9 mouse cellular contexts compared by ENCODE assay signal in genomic region chr5:105428265-105428974, GRCm38 (mm10). TPM values are rescaled to one million over a fixed set of nuclear protein-coding genes. Genes with fewer than 3 reads are reported as not detected.
DNase-seq lines count a peak whose midpoint lies in the region; ATAC-seq and TF ChIP-seq lines count a peak whose summit lies in the region.
"Had no signal": no experiment of that assay in that cellular context is flagged by ENCODE, and none has a peak within 500 bp of the region (broad histone marks: within the 10 kb centered on the region; RNA-seq: fewer than 3 reads in every experiment).

No protein-coding gene starts in this region.

- TF ChIP-seq CTCF in hindbrain, postnatal 0 days (IDR thresholded peaks at IDR 0.05; ENCODE audit: low read depth), result no peak

- peak overlapping the region; percentile 16; the same call in 1 of the 2 replicates for H3K4me2 ChIP-seq in hindbrain, postnatal 0 days (ENCODE audit: low read depth, low read length)
- H3K4me2 ChIP-seq in hindbrain, embryonic 12.5 days (replicated peaks), result no peak overlapping the region
- H3K4me2 ChIP-seq: liver, embryonic 13.5 days had no signal

- H3K9ac ChIP-seq in hindbrain, postnatal 0 days (replicated peaks; ENCODE audit: low read length), result no peak overlapping the region
- no peak overlapping the region for H3K9ac ChIP-seq in hindbrain, embryonic 12.5 days
- H3K9ac ChIP-seq: liver, embryonic 13.5 days had no signal

- H3K36me3 ChIP-seq in hindbrain, postnatal 0 days (ENCODE audit: insufficient read depth, low read length), result no peaks in the 10 kb centered on the region
- H3K36me3 ChIP-seq in hindbrain, embryonic 12.5 days, result peaks cover 5% of the 10 kb centered on the region; the same call in 1 of the 2 replicates

- no peaks in the 10 kb centered on the region for H3K27me3 ChIP-seq in hindbrain, postnatal 0 days (ENCODE audit: insufficient read depth, low read length)
- no peaks in the 10 kb centered on the region for H3K27me3 ChIP-seq in hindbrain, embryonic 12.5 days
- H3K27me3 ChIP-seq: liver, embryonic 13.5 days had no signal

- peak; percentile 51 for DNase-seq in hindbrain, postnatal 0 days (ENCODE audit: low spot score)
- DNase-seq in adrenal gland, postnatal 10 days, result peak; percentile 88
- peak; percentile 64 to 75 for DNase-seq in cerebellum, postnatal 10 days
- DNase-seq in kidney, postnatal 4 days, result peak; percentile 23 to 57
- no peak for DNase-seq in left cerebral cortex, adult 18-20 months (ENCODE audit: low spot score in 2 of 2)
- no peak for DNase-seq in embryo, embryonic 11 days
- DNase-seq: liver, embryonic 13.5 days had no signal

- peak overlapping the region; percentile 54 for H3K27ac ChIP-seq in hindbrain, postnatal 0 days
- no peak overlapping the region for H3K27ac ChIP-seq in hindbrain, embryonic 12.5 days
- H3K27ac ChIP-seq: liver, embryonic 13.5 days had no signal

- 44% methylated on average over 12 of the region's 12 CpGs for WGBS in hindbrain, postnatal 0 days
- 73% methylated on average over 12 of the region's 12 CpGs for WGBS in hindbrain, embryonic 12.5 days

- no peaks in the 10 kb centered on the region for H3K9me3 ChIP-seq in hindbrain, postnatal 0 days (ENCODE audit: low read length)
- H3K9me3 ChIP-seq in hindbrain, embryonic 12.5 days (replicated peaks), result 0 out of 2 replicates have a peak, but pooled peaks cover 6% of the 10 kb centered on the region
- H3K9me3 ChIP-seq: liver, embryonic 13.5 days had no signal

- peaks cover 6% of the 10 kb centered on the region; the same call in 1 of the 2 replicates for H3K4me1 ChIP-seq in hindbrain, postnatal 0 days (ENCODE audit: insufficient read depth, low read length)
- peaks cover 3% of the 10 kb centered on the region; the same call in 1 of the 2 replicates for H3K4me1 ChIP-seq in hindbrain, embryonic 12.5 days

- ATAC-seq in hindbrain, postnatal 0 days, result peak; percentile 82
- no peak for ATAC-seq in hindbrain, embryonic 12.5 days (ENCODE audit: low FRiP score)
- ATAC-seq in monocyte, adult 5-6 weeks (replicated peaks; ENCODE audit: insufficient number of reproducible peaks, low FRiP score, low TSS enrichment, poor library complexity, severe bottlenecking), result no peak

- no peak overlapping the region for H3K4me3 ChIP-seq in hindbrain, postnatal 0 days (ENCODE audit: low read length)
- no peak overlapping the region for H3K4me3 ChIP-seq in hindbrain, embryonic 12.5 days
- H3K4me3 ChIP-seq: liver, embryonic 13.5 days had no signal

RNA-seq across cellular contexts. Expression of gene Lrrc8b, which starts 12.8 kb away (rescaled TPM):
- 48.4 and 49.9 TPM in 2 replicates for total RNA-seq in hindbrain, postnatal 0 days (2014; rRNA removed)
- polyA plus RNA-seq in hindbrain, postnatal 0 days (2015; fragmentation: Nextera tagmentation; extraction: Ambion mirVana), result 15.3 and 17.3 TPM in 2 replicates
- polyA plus RNA-seq in hindbrain, embryonic 12.5 days (2016; fragmentation: Nextera tagmentation; extraction: Ambion mirVana), result 12.1 and 13.3 TPM in 2 replicates
- total RNA-seq in adrenal gland, postnatal 10 days (2021), result 10 to 100 TPM; 62.8 to 66.4 TPM
- 10.6 to 17.3 TPM (median 16.5 TPM) in 3 replicates for total RNA-seq in monocyte, adult 5-6 weeks (2017)
- 10 to 100 TPM; 81.7 to 86.0 TPM for total RNA-seq in left cerebral cortex, adult 18-20 months (2021)

Comparison
In these comparisons a context has a peak if more than half of its experiments do, and no peak if none do; other contexts are left out.
1. DNase-seq: peak in hindbrain, postnatal 0 days (single experiment), adrenal gland, postnatal 10 days (single experiment), cerebellum, postnatal 10 days (2 of 2) and kidney, postnatal 4 days (2 of 2); none in left cerebral cortex, adult 18-20 months (0 of 2) and embryo, embryonic 11 days (single experiment).